Mouse (Mus musculus) olfactory bulb, adult 2 months (tissue): ENCODE data around the gene Ccna1.

Experiments used
- CTCF ChIP-seq: fragments of 200-500 bp; IDR thresholded peaks from 2 replicates; pipeline ENCODE4 v1.5.1; 2012; ENCODE audit warnings: low read depth, mild to moderate bottlenecking, low read length, moderate library complexity; ENCODE audit not compliant: insufficient read depth
- POLR2A ChIP-seq: fragments of 200-500 bp; IDR thresholded peaks from 2 replicates; pipeline ENCODE4 v1.6.1; 2012; ENCODE audit warnings: mild to moderate bottlenecking, low read depth, low read length, moderate library complexity; ENCODE audit not compliant: insufficient read depth

GRCm38 (mm10) chr3:55074576-55075293 is 19.4 kb upstream of the Ccna1 start:
- no peak for TF ChIP-seq CTCF
- TF ChIP-seq POLR2A = no peak
